Mouse (Mus musculus): ENCODE measurements at regions not wholly inside any gene's neighbourhood (a gene's known extent, or its start where the extent isn't known, plus 50 kb on each side); places are given as distances from the start of the nearest gene placed in this dataset.

GRCm38 (mm10) chr7:37111071-37111470 is 413.2 kb downstream of the Tshz3 start:
- no peak for TF ChIP-seq POLR2A (IDR thresholded peaks at IDR 0.05; ENCODE audit: low read depth, low read length)
- TF ChIP-seq CTCF (conservative IDR thresholded peaks at IDR 0.05; ENCODE audit: insufficient read depth, insufficient read length, low read depth, low read length), result no peak

Data from kidney, adult 2 months (tissue).